Mouse (Mus musculus): Measurements from ENCODE around the gene Dpy30. TPM values are rescaled to one million over a fixed set of nuclear protein-coding genes. Genes with fewer than 3 reads are reported as not detected.
"Not testable (repeated sequence)": the region's sequence is repeated elsewhere in the genome, so short reads cannot be mapped to it uniquely, and the experiment has no call there.

Gene Dpy30
- polyA plus RNA-seq, 1 experiment from 2014 or later: 193 TPM

DNA sequence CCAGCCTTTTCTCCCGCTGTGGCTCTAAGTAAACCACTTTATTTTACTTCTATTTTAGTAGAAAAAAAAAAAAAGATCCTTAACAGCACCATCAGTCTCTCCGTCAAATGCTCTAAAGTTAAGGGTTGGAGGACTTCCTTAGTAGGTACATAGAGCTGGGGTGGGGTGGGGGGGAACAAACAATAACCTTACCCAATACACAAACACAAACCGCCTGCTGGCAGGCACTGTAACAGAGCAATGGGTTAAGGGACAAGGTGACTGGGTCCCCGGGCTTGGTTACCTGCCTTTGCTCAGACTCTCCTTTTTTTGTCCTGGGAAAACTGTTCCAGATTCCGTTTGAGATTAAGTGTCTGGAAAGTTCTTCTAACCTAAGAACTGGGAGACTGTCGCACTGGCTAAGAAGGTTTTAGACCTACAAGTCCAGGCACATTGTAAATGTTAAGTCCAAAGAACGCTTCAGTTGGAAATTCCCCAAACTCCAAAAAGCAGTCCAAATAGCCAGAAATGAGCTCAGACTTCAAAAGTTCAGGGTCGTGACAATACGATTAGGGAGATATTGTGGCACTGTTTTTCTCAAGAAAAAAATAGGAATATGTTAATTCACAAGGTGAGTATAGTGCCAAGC is 7.4 kb upstream of the Dpy30 start:
- no peak overlapping the region for H3K27ac ChIP-seq (replicated peaks)
- H3K36me3 ChIP-seq (ENCODE audit: control insufficient read depth, insufficient read depth, low read length): no peaks in the 10 kb centered on the region
- H3K4me3 ChIP-seq (ENCODE audit: low read depth, low read length): no peak overlapping the region
- 61% methylated on average over 9 of the region's 9 CpGs for WGBS
- H3K9ac ChIP-seq (ENCODE audit: low read length): no peak overlapping the region
- DNase-seq (ENCODE audit: low spot score) (no peak), ATAC-seq (ENCODE audit: low FRiP score, low TSS enrichment) (no peak)
- TF ChIP-seq EP300 (optimal IDR thresholded peaks at IDR 0.05): no peak
- TF ChIP-seq CTCF (IDR thresholded peaks at IDR 0.05; ENCODE audit: low read depth): no peak
- no peaks in the 10 kb centered on the region for H3K9me3 ChIP-seq (ENCODE audit: control insufficient read depth, low read length)
- no peak overlapping the region for H3K4me2 ChIP-seq (replicated peaks; ENCODE audit: low read depth)
- no peaks in the 10 kb centered on the region for H3K4me1 ChIP-seq (replicated peaks; ENCODE audit: control insufficient read depth, insufficient read depth)
- no peaks in the 10 kb centered on the region for H3K27me3 ChIP-seq (ENCODE audit: control insufficient read depth, insufficient read depth, low read length)

DNA sequence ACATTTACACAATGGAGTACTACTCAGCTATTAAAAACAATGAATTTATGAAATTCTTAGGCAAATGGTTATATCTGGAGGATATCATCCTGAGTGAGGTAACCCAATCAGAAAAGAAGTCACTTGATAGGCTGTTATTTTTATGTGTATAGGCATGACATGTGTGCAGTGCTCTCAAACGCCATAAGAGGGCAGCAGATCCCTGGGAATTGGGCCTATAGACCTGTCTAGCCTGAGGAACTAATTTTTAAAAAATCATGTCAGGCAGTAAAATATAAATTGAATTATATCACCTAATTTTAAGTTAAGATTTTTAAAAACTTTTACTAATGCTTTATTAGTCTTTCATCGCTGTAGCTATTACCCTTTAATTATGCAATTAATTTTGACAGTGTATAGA is 4.4 kb upstream of the Dpy30 start:
- WGBS: 50% methylated on average over 2 of the region's 2 CpGs
- not testable (repeated sequence) for H3K4me1 ChIP-seq (replicated peaks; ENCODE audit: control insufficient read depth, insufficient read depth); H3K36me3 ChIP-seq (ENCODE audit: control insufficient read depth, insufficient read depth, low read length); H3K9ac ChIP-seq (ENCODE audit: low read length); H3K4me3 ChIP-seq (ENCODE audit: low read depth, low read length); H3K9me3 ChIP-seq (ENCODE audit: control insufficient read depth, low read length); H3K4me2 ChIP-seq (replicated peaks; ENCODE audit: low read depth); H3K27ac ChIP-seq (replicated peaks); H3K27me3 ChIP-seq (ENCODE audit: control insufficient read depth, insufficient read depth, low read length)
- peak; percentile 75 for DNase-seq (ENCODE audit: low spot score)
- ATAC-seq (ENCODE audit: low FRiP score, low TSS enrichment): peak; percentile 53; the same call in 1 of the 2 replicates
- peak; percentile 78 for TF ChIP-seq CTCF (IDR thresholded peaks at IDR 0.05; ENCODE audit: low read depth)

- not testable (repeated sequence) for H3K9me3 ChIP-seq (ENCODE audit: control insufficient read depth, low read length); H3K4me3 ChIP-seq (ENCODE audit: low read depth, low read length); H3K9ac ChIP-seq (ENCODE audit: low read length); H3K4me2 ChIP-seq (replicated peaks; ENCODE audit: low read depth); H3K27ac ChIP-seq (replicated peaks); ATAC-seq (ENCODE audit: low FRiP score, low TSS enrichment); H3K36me3 ChIP-seq (ENCODE audit: control insufficient read depth, insufficient read depth, low read length); H3K4me1 ChIP-seq (replicated peaks; ENCODE audit: control insufficient read depth, insufficient read depth); DNase-seq (ENCODE audit: low spot score); H3K27me3 ChIP-seq (ENCODE audit: control insufficient read depth, insufficient read depth, low read length)
- 84% methylated on average over 7 of the region's 7 CpGs for WGBS
Measured at GRCm38 (mm10) chr17:74327195-74327594, 3.5 kb upstream of the Dpy30 start.

DNA sequence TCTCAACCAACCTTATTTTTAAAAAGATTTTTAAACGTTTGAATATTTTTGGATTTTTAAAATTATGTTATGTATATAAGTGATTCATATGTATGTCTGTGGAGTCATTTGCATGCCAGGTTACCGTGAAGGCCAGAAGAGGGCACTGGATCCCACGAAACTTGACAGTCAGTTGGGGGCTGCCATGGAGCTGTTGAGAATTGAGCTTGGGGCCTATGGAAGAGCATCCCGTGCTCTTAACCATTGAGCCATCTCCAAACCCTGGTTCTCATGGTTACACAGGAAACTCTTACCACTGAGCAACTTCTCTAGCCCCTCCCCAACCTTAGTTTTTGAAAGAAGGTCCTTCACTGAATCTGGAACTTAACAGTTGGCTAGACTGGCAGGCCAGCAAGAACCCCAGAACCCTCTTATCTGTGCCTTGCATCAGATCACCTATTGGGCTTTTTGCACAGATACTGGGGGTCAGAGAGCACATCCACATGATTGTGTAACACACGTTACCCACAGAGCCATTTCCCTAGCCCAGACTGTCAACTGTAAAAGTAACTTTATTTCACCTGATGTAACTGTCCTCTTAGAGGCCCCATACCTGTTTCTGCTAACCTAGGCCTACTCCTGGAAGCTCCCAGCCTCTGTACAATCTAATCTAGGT is 1.2 kb downstream of the Dpy30 start:
- no peaks in the 10 kb centered on the region for H3K9me3 ChIP-seq (ENCODE audit: control insufficient read depth, low read length)
- no peaks in the 10 kb centered on the region for H3K27me3 ChIP-seq (ENCODE audit: control insufficient read depth, insufficient read depth, low read length)
- H3K4me2 ChIP-seq (replicated peaks; ENCODE audit: low read depth): no peak overlapping the region
- WGBS: 52% methylated on average over 5 of the region's 5 CpGs
- H3K4me3 ChIP-seq (ENCODE audit: low read depth, low read length): no peak overlapping the region
- no peak overlapping the region for H3K9ac ChIP-seq (ENCODE audit: low read length)
- DNase-seq (ENCODE audit: low spot score): no peak
- no peak for TF ChIP-seq EP300 (optimal IDR thresholded peaks at IDR 0.05)
- TF ChIP-seq CTCF (IDR thresholded peaks at IDR 0.05; ENCODE audit: low read depth): peak; percentile 46
- H3K4me1 ChIP-seq (replicated peaks; ENCODE audit: control insufficient read depth, insufficient read depth): no peaks in the 10 kb centered on the region
- no peak for ATAC-seq (ENCODE audit: low FRiP score, low TSS enrichment)
- H3K36me3 ChIP-seq (ENCODE audit: control insufficient read depth, insufficient read depth, low read length): no peaks in the 10 kb centered on the region
- H3K27ac ChIP-seq (replicated peaks): no peak overlapping the region

DNA sequence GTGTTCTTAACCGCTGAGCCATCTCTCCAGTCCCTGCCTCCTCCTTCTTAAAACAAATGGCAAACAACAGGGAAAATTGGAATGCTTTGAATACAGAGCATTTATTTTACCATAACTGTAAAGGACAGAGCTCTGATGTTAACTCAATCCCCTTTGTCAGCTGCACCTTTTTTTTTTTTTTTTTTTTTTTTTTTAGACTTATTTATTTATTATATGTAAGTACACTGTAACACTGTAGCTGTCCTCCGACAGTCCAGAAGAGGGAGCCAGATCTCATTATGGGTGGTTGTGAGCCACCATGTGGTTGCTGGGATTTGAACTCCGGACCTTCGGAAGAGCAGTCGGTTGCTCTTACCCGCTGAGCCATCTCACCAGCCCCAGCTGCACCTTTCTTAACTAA is 5.0 kb downstream of the Dpy30 start:
- no peaks in the 10 kb centered on the region for H3K27me3 ChIP-seq (ENCODE audit: control insufficient read depth, insufficient read depth, low read length)
- DNase-seq (ENCODE audit: low spot score) (no peak), ATAC-seq (ENCODE audit: low FRiP score, low TSS enrichment) (no peak)
- no peak overlapping the region for H3K27ac ChIP-seq (replicated peaks)
- no peak for TF ChIP-seq EP300 (optimal IDR thresholded peaks at IDR 0.05)
- peak; percentile 32 for TF ChIP-seq CTCF (IDR thresholded peaks at IDR 0.05; ENCODE audit: low read depth)
- H3K4me2 ChIP-seq (replicated peaks; ENCODE audit: low read depth): no peak overlapping the region
- no peak overlapping the region for H3K4me3 ChIP-seq (ENCODE audit: low read depth, low read length)
- H3K36me3 ChIP-seq (ENCODE audit: control insufficient read depth, insufficient read depth, low read length): no peaks in the 10 kb centered on the region
- H3K9ac ChIP-seq (ENCODE audit: low read length): no peak overlapping the region
- no peaks in the 10 kb centered on the region for H3K9me3 ChIP-seq (ENCODE audit: control insufficient read depth, low read length)
- 93% methylated on average over 6 of the region's 6 CpGs for WGBS
- H3K4me1 ChIP-seq (replicated peaks; ENCODE audit: control insufficient read depth, insufficient read depth): no peaks in the 10 kb centered on the region

- ATAC-seq (ENCODE audit: low FRiP score, low TSS enrichment) (peak; percentile 96), DNase-seq (ENCODE audit: low spot score) (peak; percentile 91)
- H3K9ac ChIP-seq (ENCODE audit: low read length): peak overlapping the region; percentile 78
- H3K36me3 ChIP-seq (ENCODE audit: control insufficient read depth, insufficient read depth, low read length): no peaks in the 10 kb centered on the region
- under 1% methylated on average over 46 of the region's 48 CpGs for WGBS
- H3K4me2 ChIP-seq (replicated peaks; ENCODE audit: low read depth): peak overlapping the region; percentile 82
- peak overlapping the region; percentile 85 for H3K27ac ChIP-seq (replicated peaks)
- peak overlapping the region; percentile 76 for H3K4me3 ChIP-seq (ENCODE audit: low read depth, low read length)
- H3K9me3 ChIP-seq (ENCODE audit: control insufficient read depth, low read length): no peaks in the 10 kb centered on the region
- H3K4me1 ChIP-seq (replicated peaks; ENCODE audit: control insufficient read depth, insufficient read depth): no peaks in the 10 kb centered on the region
- H3K27me3 ChIP-seq (ENCODE audit: control insufficient read depth, insufficient read depth, low read length): no peaks in the 10 kb centered on the region
- TF ChIP-seq EP300 (optimal IDR thresholded peaks at IDR 0.05) (no peak), CTCF (IDR thresholded peaks at IDR 0.05; ENCODE audit: low read depth) (no peak; the same call in 1 of the 2 replicates)
Measured at GRCm38 (mm10) chr17:74316309-74316863, 7.4 kb downstream of the Dpy30 start.

Measured in stomach, postnatal 0 days (tissue).